Mouse (Mus musculus) forebrain, embryonic 16.5 days (tissue): ENCODE measurements around the gene Ube2q2. TPM values are rescaled to one million over a fixed set of nuclear protein-coding genes. Genes with fewer than 3 reads are reported as not detected.
"Not testable (repeated sequence)": the region's sequence is repeated elsewhere in the genome, so short reads cannot be mapped to it uniquely, and the experiment has no call there.

ENCODE experiments used
- ATAC-seq: fragments of 200-750 bp; cut with Nextera tagmentation; 2 replicates; pipeline ENCODE4 v1.8.0; 2017; ENCODE audit warnings: mild to moderate bottlenecking, moderate library complexity
- H3K27ac ChIP-seq: fragments of 300-500 bp; sonication (generic); 2 replicates; pipeline ENCODE4 v1.5.1; 2014; ENCODE audit warnings: low read length, control low read depth
- H3K27me3 ChIP-seq: fragments of 300-500 bp; sonication (generic); replicated peaks from 2 replicates; pipeline ENCODE4 v1.6.1; 2014; ENCODE audit warnings: low read length; ENCODE audit not compliant: control insufficient read depth, insufficient read depth
- H3K36me3 ChIP-seq: fragments of 300-500 bp; sonication (generic); 2 replicates; pipeline ENCODE4 v1.6.1; 2014; ENCODE audit not compliant: control insufficient read depth, insufficient read depth
- H3K4me1 ChIP-seq: fragments of 300-500 bp; sonication (generic); replicated peaks from 2 replicates; pipeline ENCODE4 v1.6.1; 2014; ENCODE audit warnings: low read length; ENCODE audit not compliant: control insufficient read depth, insufficient read depth
- H3K4me2 ChIP-seq: fragments of 300-500 bp; sonication (generic); 2 replicates; pipeline ENCODE4 v1.6.1; 2014; ENCODE audit warnings: mild to moderate bottlenecking, low read length, control low read depth
- H3K4me3 ChIP-seq: fragments of 300-500 bp; sonication (generic); replicated peaks from 2 replicates; pipeline ENCODE4 v1.5.1; 2014; ENCODE audit warnings: mild to moderate bottlenecking, low read length, control low read depth
- H3K9ac ChIP-seq: fragments of 300-500 bp; sonication (generic); replicated peaks from 2 replicates; pipeline ENCODE4 v1.6.1; 2014; ENCODE audit warnings: low read depth, low read length, control low read depth
- H3K9me3 ChIP-seq: fragments of 300-500 bp; sonication (generic); 2 replicates; pipeline ENCODE4 v1.6.1; 2016; ENCODE audit warnings: low read length; ENCODE audit not compliant: control insufficient read depth
- WGBS: fragments of 180-500 bp; shearing (Covaris S2); extraction: QIAGEN DNeasy Blood & Tissue Kit; methylation state at CpG from one replicate; pipeline ENCODE4 v1.1.7; 2014; 5-methylcytosine and 5-hydroxymethylcytosine counted together
- polyA plus RNA-seq: library from polyadenylated mRNA; unstranded; fragments of >200 nt; fragmentation: Nextera tagmentation; extraction: Ambion mirVana; gene quantifications from 2 replicates; pipeline ENCODE4 v1.2.1, GENCODE M21; 2015

The Ube2q2 gene
- polyA plus RNA-seq, 1 experiment from 2014 or later = 36.0 TPM

DNA sequence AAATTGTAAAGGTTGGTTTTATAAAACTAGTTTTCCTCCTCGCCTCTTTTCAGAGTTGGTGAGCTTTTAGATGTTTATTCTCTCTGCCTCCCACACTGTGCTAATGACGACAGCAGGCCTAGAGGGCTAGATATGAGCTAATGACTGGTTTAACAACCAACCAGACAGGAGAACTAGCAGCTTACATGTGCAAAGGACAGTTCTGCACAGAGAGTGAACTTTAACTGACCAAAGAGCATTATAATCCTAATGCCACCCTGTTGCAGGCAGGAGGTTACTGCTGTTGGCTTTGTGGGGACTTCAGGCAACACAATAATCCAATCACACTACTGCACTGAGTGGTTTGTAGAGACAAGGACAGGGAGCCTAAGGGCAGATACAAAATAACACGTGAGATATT is 94.6 kb downstream of the Ube2q2 start:
- WGBS = 74% methylated on average over 3 of the region's 3 CpGs

DNA sequence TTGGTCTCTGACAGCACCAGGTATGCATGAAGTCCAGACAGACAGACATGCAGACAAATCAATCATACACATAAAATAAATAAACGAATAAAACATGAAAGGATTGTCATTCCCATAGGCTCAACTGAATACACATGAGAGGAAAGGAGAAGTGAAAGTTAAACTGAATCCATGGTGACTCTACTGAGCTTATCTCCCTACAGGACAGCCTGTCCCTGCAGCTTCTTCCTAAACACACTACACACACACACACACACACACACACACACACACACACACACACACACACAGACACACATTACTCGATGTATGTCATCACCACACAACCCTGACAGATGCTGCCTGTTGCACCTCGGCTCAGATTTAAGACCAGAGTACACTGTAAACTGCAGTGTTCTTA is 95.4 kb downstream of the Ube2q2 start:
- no peaks in the 10 kb centered on the region for H3K4me1 ChIP-seq
- H3K9me3 ChIP-seq = no peaks in the 10 kb centered on the region
- no peak overlapping the region for H3K4me3 ChIP-seq
- no peak overlapping the region for H3K27ac ChIP-seq
- H3K27me3 ChIP-seq = no peaks in the 10 kb centered on the region
- 85% methylated on average over 3 of the region's 3 CpGs for WGBS
- H3K4me2 ChIP-seq = no peak overlapping the region
- H3K36me3 ChIP-seq = no peaks in the 10 kb centered on the region
- ATAC-seq = no peak
- no peak overlapping the region for H3K9ac ChIP-seq

More for the DNA sequence above, 94.6 kb downstream of the Ube2q2 start:
- no peaks in the 10 kb centered on the region for H3K36me3 ChIP-seq
- no peak for ATAC-seq
- H3K4me2 ChIP-seq = no peak overlapping the region
- no peak overlapping the region for H3K9ac ChIP-seq
- no peaks in the 10 kb centered on the region for H3K27me3 ChIP-seq
- no peak overlapping the region for H3K27ac ChIP-seq
- H3K4me3 ChIP-seq = no peak overlapping the region
- no peaks in the 10 kb centered on the region for H3K4me1 ChIP-seq
- H3K9me3 ChIP-seq = no peaks in the 10 kb centered on the region

DNA sequence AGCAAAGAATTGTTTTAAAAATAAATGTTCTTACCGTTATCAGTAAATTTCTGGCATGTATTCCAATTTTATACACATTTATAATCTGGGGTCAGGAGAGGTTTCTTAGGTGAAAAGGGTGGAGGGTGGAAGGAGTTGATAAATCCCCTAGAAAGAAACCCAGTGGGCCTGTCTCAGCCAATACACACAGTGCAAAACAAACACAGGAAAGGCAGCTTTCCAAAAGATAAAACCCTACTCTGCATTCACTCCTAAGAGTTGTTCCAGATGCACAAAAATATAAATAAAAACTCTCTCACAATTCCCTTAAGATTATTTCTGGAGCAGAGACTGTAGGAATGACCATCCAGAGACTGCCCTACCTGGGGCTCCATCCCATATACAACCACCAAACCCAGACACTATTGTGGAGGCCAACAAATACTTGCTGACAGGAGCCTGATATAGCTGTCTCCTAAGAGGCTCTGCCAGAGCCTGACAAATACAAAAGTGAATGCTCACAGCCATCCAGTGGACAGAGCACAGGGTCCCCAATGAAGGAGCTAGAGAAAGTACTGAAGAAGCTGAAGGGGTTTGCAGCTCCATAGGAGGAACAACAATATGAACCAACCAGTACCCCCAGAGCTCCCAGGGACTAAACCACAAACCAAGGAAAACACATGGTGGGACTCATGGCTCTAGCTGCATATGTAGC is 96.5 kb downstream of the Ube2q2 start:
- not testable (repeated sequence) for H3K9me3 ChIP-seq, ATAC-seq, H3K4me3 ChIP-seq, H3K27me3 ChIP-seq, H3K27ac ChIP-seq, H3K4me1 ChIP-seq, H3K9ac ChIP-seq, H3K36me3 ChIP-seq, H3K4me2 ChIP-seq
- 100% methylated on average over 1 of the region's 1 CpGs for WGBS

DNA sequence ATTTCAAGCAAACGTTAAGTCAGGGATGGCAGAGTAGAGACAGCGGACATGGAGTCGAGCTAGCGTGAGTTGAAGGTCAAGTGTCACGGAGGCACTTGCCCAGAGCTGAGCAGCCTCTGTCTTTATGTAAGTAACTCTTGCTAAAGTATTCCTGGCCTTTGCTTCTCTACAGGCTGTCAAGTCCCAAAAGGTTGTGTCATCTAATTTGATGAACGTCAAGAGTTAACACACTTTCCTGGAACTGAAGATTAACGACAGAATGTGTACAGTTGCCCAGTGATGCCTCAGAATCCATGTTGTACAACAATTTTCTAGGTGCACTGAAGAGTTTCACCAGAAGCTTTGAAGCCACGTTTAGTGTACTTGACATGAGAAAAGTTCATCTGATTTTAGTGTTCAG is 97.8 kb downstream of the Ube2q2 start:
- Histone ChIP-seq H3K36me3 (no peaks in the 10 kb centered on the region), H3K4me2 (no peak overlapping the region), H3K9ac (no peak overlapping the region), H3K4me3 (no peak overlapping the region), H3K9me3 (no peaks in the 10 kb centered on the region), H3K27me3 (no peaks in the 10 kb centered on the region), H3K27ac (no peak overlapping the region), H3K4me1 (no peaks in the 10 kb centered on the region)
- 86% methylated on average over 8 of the region's 8 CpGs for WGBS
- ATAC-seq = no peak

DNA sequence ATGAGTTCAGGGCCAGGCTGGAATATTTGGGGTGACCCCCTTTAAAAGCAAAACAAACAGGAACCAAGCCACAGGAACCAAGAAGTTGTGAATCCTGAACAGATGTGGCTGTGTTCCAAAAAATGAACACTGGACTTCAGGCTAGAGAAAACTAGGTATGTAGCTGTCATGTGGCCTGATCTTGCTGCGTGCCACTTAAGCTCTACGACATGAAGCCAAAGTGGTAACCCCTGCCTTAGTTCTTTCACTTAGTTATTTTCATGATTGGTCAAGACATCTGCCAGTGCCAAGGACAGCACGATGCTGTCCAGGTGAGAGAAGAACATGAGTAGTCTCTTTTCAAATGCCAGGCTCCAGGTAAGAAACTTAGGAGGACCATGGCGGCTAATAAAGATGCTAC is 98.3 kb downstream of the Ube2q2 start:
- ATAC-seq = no peak
- WGBS = 97% methylated on average over 4 of the region's 4 CpGs
- H3K27ac ChIP-seq = no peak overlapping the region

DNA sequence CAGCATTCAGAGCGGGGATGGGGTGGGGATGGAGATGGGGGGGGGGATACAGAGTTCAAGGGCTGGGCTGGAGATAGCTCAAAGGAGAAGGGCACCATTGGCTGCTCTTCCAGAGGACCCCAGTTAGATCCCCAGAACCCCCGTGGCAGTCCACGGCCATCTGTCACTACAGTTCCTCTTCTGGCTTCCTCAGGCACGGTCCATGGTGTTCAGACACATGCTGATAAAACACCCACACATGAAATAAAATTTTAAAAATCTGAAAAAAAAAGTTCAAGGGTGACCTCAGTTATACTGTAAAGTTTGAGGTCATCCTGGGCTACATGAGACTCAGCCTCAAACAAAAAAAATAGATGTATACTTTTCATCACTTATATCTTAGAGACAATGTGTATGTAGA is 99.8 kb downstream of the Ube2q2 start:
- Histone ChIP-seq H3K4me3 (no peak overlapping the region), H3K27ac (no peak overlapping the region), H3K4me1 (no peaks in the 10 kb centered on the region), H3K9ac (no peak overlapping the region), H3K27me3 (no peaks in the 10 kb centered on the region), H3K4me2 (no peak overlapping the region), H3K36me3 (no peaks in the 10 kb centered on the region), H3K9me3 (no peaks in the 10 kb centered on the region)
- 90% methylated on average over 4 of the region's 4 CpGs for WGBS
- no peak for ATAC-seq

More for the DNA sequence above, 98.3 kb downstream of the Ube2q2 start:
- Histone ChIP-seq H3K4me2 (no peak overlapping the region), H3K9me3 (no peaks in the 10 kb centered on the region), H3K4me3 (no peak overlapping the region), H3K27me3 (no peaks in the 10 kb centered on the region), H3K4me1 (no peaks in the 10 kb centered on the region), H3K36me3 (no peaks in the 10 kb centered on the region), H3K9ac (no peak overlapping the region)

DNA sequence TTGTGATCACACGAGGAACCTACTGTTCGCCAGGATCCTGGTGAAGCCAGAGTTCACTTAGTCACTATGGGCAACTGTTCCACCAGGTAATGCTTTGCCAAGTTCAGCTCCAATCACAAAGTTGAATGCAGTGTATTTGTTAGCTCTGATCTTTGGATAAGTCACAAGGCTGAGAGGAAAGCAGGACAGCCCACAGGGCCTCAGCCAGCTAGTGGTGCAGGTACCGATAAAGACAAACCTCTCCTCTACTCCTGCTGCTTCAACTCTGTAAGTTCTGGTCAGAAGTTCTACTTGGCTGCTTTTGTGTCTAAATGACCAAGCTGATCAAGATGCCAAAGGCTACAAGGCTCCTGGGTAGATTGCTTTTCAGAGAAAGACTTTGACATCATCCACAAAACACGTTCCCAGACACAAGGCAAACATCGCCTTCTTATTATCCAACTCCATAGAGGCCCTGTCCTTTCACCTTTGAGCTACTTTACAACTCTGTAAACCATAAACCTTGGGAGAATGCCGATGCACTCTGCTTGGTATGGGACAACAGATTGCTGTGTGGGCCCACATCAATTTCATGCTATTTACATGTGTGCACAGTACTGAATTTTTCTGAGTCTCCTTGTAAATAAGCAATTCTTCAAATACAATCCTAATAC is 102.1 kb downstream of the Ube2q2 start:
- WGBS = 90% methylated on average over 6 of the region's 6 CpGs
- no peak for ATAC-seq
- no peak overlapping the region for H3K9ac ChIP-seq
- no peaks in the 10 kb centered on the region for H3K27me3 ChIP-seq
- H3K4me3 ChIP-seq = no peak overlapping the region
- H3K27ac ChIP-seq = no peak overlapping the region
- no peaks in the 10 kb centered on the region for H3K9me3 ChIP-seq
- no peak overlapping the region for H3K4me2 ChIP-seq
- H3K36me3 ChIP-seq = no peaks in the 10 kb centered on the region
- no peaks in the 10 kb centered on the region for H3K4me1 ChIP-seq

DNA sequence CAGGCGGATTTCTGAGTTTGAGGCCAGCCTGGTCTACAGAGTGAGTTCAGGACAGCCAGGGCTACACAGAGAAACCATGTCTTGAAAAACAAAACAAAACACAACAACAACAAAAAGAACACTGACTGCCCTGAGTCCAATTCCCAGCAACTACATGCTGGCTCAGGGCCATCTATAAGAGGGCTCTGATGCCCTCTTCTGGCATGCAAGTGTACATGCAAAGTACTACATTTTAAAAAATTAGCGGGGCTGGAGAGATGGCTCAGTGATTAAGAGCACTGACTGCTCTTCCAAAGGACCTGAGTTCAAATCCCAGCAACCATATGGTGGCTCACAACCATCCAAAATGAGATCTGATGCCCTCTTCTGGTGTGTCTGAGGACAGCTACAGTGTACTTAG is 103.4 kb downstream of the Ube2q2 start:
- ATAC-seq, H3K27me3 ChIP-seq, H3K4me3 ChIP-seq, H3K4me2 ChIP-seq, H3K27ac ChIP-seq, H3K9ac ChIP-seq, H3K4me1 ChIP-seq, H3K9me3 ChIP-seq, H3K36me3 ChIP-seq: not testable (repeated sequence)
- WGBS = 59% methylated on average over 2 of the region's 2 CpGs

DNA sequence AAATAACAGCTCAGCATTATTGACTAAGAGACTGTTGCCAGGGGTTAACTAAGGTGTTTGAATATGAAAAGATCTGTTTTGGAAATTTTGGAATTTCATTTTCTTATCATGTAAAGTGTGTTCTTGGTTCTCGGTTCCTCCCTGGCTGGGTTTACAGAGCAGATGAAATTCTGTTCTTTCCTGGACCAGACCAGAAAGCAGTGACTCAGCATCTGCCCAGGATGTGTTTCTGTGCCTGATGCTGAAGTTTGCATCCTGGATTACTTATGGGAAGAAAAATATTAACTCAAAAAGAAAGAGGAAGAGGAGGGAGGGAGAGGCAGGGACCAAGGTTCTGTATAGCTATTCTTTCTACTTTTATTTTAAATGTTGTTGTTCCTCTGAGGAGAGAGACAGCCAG is 105.2 kb downstream of the Ube2q2 start:
- no peaks in the 10 kb centered on the region for H3K4me1 ChIP-seq
- WGBS = 68% methylated on average over 1 of the region's 1 CpGs

More for the DNA sequence above, 105.2 kb downstream of the Ube2q2 start:
- Histone ChIP-seq H3K36me3 (no peaks in the 10 kb centered on the region), H3K9ac (no peak overlapping the region), H3K9me3 (no peaks in the 10 kb centered on the region), H3K27ac (no peak overlapping the region), H3K4me2 (no peak overlapping the region), H3K4me3 (no peak overlapping the region), H3K27me3 (no peaks in the 10 kb centered on the region)
- no peak for ATAC-seq
